ENCODE assay signal across 28 mouse cellular contexts in genomic region chr9:77571851-77572250, GRCm38 (mm10).
"Had no signal": no experiment of that assay in that cellular context is flagged by ENCODE, and none has a peak within 500 bp of the region (broad histone marks: within the 10 kb centered on the region; RNA-seq: fewer than 3 reads in every experiment).

No protein-coding gene starts in this region.

- H3K4me3 ChIP-seq: heart, adult 2 months; heart, embryonic 13.5 days; heart, embryonic 15.5 days; hindbrain, embryonic 13.5 days; hindbrain, embryonic 15.5 days; kidney, embryonic 15.5 days; layer of hippocampus, adult 2 months; left cerebral cortex, adult 2 months; limb, embryonic 10.5 days; limb, embryonic 12.5 days; liver, embryonic 13.5 days; liver, embryonic 15.5 days had no signal

- H3K4me2 ChIP-seq: heart, embryonic 11.5 days; heart, embryonic 13.5 days; heart, embryonic 15.5 days; hindbrain, embryonic 13.5 days; hindbrain, embryonic 15.5 days; kidney, embryonic 15.5 days; limb, embryonic 12.5 days; liver, embryonic 11.5 days; liver, embryonic 13.5 days; liver, embryonic 15.5 days had no signal

- H3K27me3 ChIP-seq: heart, embryonic 13.5 days; heart, embryonic 15.5 days; hindbrain, embryonic 13.5 days; hindbrain, embryonic 15.5 days; kidney, embryonic 15.5 days; limb, embryonic 12.5 days; liver, embryonic 13.5 days; liver, embryonic 15.5 days had no signal

- H3K9me3 ChIP-seq: heart, embryonic 13.5 days; heart, embryonic 15.5 days; hindbrain, embryonic 13.5 days; hindbrain, embryonic 15.5 days; kidney, embryonic 15.5 days; limb, embryonic 10.5 days; limb, embryonic 12.5 days; liver, embryonic 13.5 days; liver, embryonic 15.5 days had no signal

- H3K36me3 ChIP-seq: heart, embryonic 13.5 days; heart, embryonic 15.5 days; hindbrain, embryonic 13.5 days; hindbrain, embryonic 15.5 days; kidney, embryonic 15.5 days; limb, embryonic 10.5 days; limb, embryonic 12.5 days; liver, embryonic 13.5 days; liver, embryonic 15.5 days had no signal

- H3K4me1 ChIP-seq: hindbrain, embryonic 13.5 days; hindbrain, embryonic 15.5 days; kidney, embryonic 15.5 days; limb, embryonic 10.5 days; limb, embryonic 12.5 days; liver, embryonic 13.5 days; liver, embryonic 15.5 days had no signal

- DNase-seq: gastrocnemius, postnatal 14 days; gastrocnemius, postnatal 36 days; heart, adult 11 months; heart, adult 2 months; heart, postnatal 14 days; heart, postnatal 36 days; kidney, adult 11 months; kidney, adult 2 months; kidney, adult 9 months; kidney, postnatal 14 days; kidney, postnatal 36 days; liver; liver, embryonic 13.5 days had no signal

- H3K27ac ChIP-seq: heart, adult 2 months; heart, embryonic 13.5 days; heart, embryonic 15.5 days; hindbrain, embryonic 13.5 days; hindbrain, embryonic 15.5 days; hindbrain, postnatal 0 days; kidney, embryonic 15.5 days; kidney, postnatal 0 days; layer of hippocampus, adult 2 months; left cerebral cortex, adult 2 months; limb, embryonic 10.5 days; limb, embryonic 12.5 days; liver, embryonic 13.5 days; liver, embryonic 15.5 days had no signal

- ATAC-seq: hindbrain, postnatal 0 days; intestine, embryonic 16.5 days had no signal

- H3K9ac ChIP-seq: heart, embryonic 13.5 days; heart, embryonic 15.5 days; hindbrain, embryonic 13.5 days; hindbrain, embryonic 15.5 days; kidney, embryonic 15.5 days; limb, embryonic 12.5 days; liver, embryonic 13.5 days; liver, embryonic 15.5 days had no signal
